Mouse (Mus musculus) mouse embryonic stem cell (cell line): ENCODE results near the gene Mrpl3.

ENCODE experiments used
- in situ Hi-C, 2 experiments: fragments of 300-500 bp; cut with MboI; formaldehyde crosslinking; loops; 1 replicate in 1 of 2; 3 replicates in 1 of 2; pipeline ENCODE4 v1.14.3; 2019 to 2020; ENCODE audit warnings: low sequenced_read_pairs in 2 of 2, low pct_unique_long_range_greater_than_20kb in 1 of 2, mixed read lengths in 1 of 2; ENCODE audit not compliant: unreplicated experiment in 1 of 2

Gene Mrpl3

GRCm38 (mm10) chr9:105053147-105053557, at the start of gene Mrpl3:
TSS of gene Mrpl3 (plus strand) at chr9:105053239.
- in situ Hi-C loops: no loop called here

GRCm38 (mm10) chr9:105010721-105011120, 42.3 kb upstream of the Mrpl3 start:
- in situ Hi-C loops: no loop called here

- in situ Hi-C loops: no loop called here
Observed at GRCm38 (mm10) chr9:105018186-105018585, 34.9 kb upstream of the Mrpl3 start.

GRCm38 (mm10) chr9:105028311-105028710, 24.7 kb upstream of the Mrpl3 start:
- in situ Hi-C loops: no loop called here

- in situ Hi-C loops: no loop called here
Observed at GRCm38 (mm10) chr9:105032572-105032971, 20.5 kb upstream of the Mrpl3 start.

- in situ Hi-C loops: no loop called here
Observed at GRCm38 (mm10) chr9:105033641-105034040, 19.4 kb upstream of the Mrpl3 start.

GRCm38 (mm10) chr9:105037847-105038246, 15.2 kb upstream of the Mrpl3 start:
- in situ Hi-C loops: no loop called here

GRCm38 (mm10) chr9:105046014-105046413, 7.0 kb upstream of the Mrpl3 start:
- in situ Hi-C loops: no loop called here

GRCm38 (mm10) chr9:105048351-105048750, 4.7 kb upstream of the Mrpl3 start:
- in situ Hi-C loops: no loop called here

- in situ Hi-C loops: no loop called here
Observed at GRCm38 (mm10) chr9:105049636-105050035, 3.4 kb upstream of the Mrpl3 start.

- in situ Hi-C loops: no loop called here
Observed at GRCm38 (mm10) chr9:105050257-105050656, 2.8 kb upstream of the Mrpl3 start.

- in situ Hi-C loops: no loop called here
Observed at GRCm38 (mm10) chr9:105053812-105054211, 773 bp downstream of the Mrpl3 start.

GRCm38 (mm10) chr9:105069106-105069505, 16.1 kb downstream of the Mrpl3 start:
- in situ Hi-C loops: no loop called here

- in situ Hi-C loops: no loop called here
Observed at GRCm38 (mm10) chr9:105072991-105073748, 20.1 kb downstream of the Mrpl3 start.

GRCm38 (mm10) chr9:105074851-105075250, 21.8 kb downstream of the Mrpl3 start:
- in situ Hi-C loops: no loop called here

GRCm38 (mm10) chr9:105076756-105077424, 23.9 kb downstream of the Mrpl3 start:
- in situ Hi-C loops: no loop called here

- in situ Hi-C loops: no loop called here
Observed at GRCm38 (mm10) chr9:105078460-105078859, 25.4 kb downstream of the Mrpl3 start.

GRCm38 (mm10) chr9:105080246-105080645, 27.2 kb downstream of the Mrpl3 start:
- in situ Hi-C loops: no loop called here

- in situ Hi-C loops: no loop called here
Observed at GRCm38 (mm10) chr9:105100807-105101570, 48.0 kb downstream of the Mrpl3 start.
